Mouse (Mus musculus): ENCODE data around the gene Sf3a1.

GRCm38 (mm10) chr11:4166467-4167090 lies 6.4 kb downstream of the Sf3a1 start:
- TF ChIP-seq CTCF (conservative IDR thresholded peaks at IDR 0.05; ENCODE audit: low read length) (no peak), POU5F1 (IDR thresholded peaks at IDR 0.05; ENCODE audit: borderline replicate concordance, low read length) (no peak)
